Mouse (Mus musculus) brown adipose tissue, adult 24 weeks (tissue): ENCODE data around the gene Nxf3. TPM values are rescaled to one million over a fixed set of nuclear protein-coding genes. Genes with fewer than 3 reads are reported as not detected.
"Not testable (repeated sequence)": the region's sequence is repeated elsewhere in the genome, so short reads cannot be mapped to it uniquely, and the experiment has no call there.

Source experiments
- H3K27ac ChIP-seq: fragments of 200-500 bp; replicated peaks from 2 replicates; pipeline ENCODE4 v1.5.1; 2012; ENCODE audit warnings: low read depth, mild to moderate bottlenecking, low read length
- H3K4me1 ChIP-seq: fragments of 200-500 bp; 2 replicates; pipeline ENCODE4 v1.6.1; 2012; ENCODE audit warnings: low read length, mixed read lengths; ENCODE audit not compliant: control insufficient read depth, insufficient read depth, insufficient read length
- H3K4me3 ChIP-seq: fragments of 200-500 bp; 2 replicates; pipeline ENCODE4 v1.5.1; 2012; ENCODE audit warnings: low read depth, mild to moderate bottlenecking, low read length, moderate library complexity; ENCODE audit not compliant: insufficient read depth
- polyA plus RNA-seq: library from polyadenylated mRNA; stranded (reverse); fragments of >200 nt; gene quantifications from 2 replicates; pipeline ENCODE4 v1.2.4, GENCODE M21; 2012; ENCODE audit not compliant: missing spikeins, insufficient read depth, insufficient read length

Gene Nxf3
- polyA plus RNA-seq, 1 experiment = not detected

- Histone ChIP-seq H3K4me3 (no peak overlapping the region), H3K27ac (peak overlapping the region; percentile 89; the same call in 1 of the 2 replicates), H3K4me1 (no peaks in the 10 kb centered on the region)
Observed at GRCm38 (mm10) chrX:136043726-136044125, 41.3 kb downstream of the Nxf3 start.

DNA sequence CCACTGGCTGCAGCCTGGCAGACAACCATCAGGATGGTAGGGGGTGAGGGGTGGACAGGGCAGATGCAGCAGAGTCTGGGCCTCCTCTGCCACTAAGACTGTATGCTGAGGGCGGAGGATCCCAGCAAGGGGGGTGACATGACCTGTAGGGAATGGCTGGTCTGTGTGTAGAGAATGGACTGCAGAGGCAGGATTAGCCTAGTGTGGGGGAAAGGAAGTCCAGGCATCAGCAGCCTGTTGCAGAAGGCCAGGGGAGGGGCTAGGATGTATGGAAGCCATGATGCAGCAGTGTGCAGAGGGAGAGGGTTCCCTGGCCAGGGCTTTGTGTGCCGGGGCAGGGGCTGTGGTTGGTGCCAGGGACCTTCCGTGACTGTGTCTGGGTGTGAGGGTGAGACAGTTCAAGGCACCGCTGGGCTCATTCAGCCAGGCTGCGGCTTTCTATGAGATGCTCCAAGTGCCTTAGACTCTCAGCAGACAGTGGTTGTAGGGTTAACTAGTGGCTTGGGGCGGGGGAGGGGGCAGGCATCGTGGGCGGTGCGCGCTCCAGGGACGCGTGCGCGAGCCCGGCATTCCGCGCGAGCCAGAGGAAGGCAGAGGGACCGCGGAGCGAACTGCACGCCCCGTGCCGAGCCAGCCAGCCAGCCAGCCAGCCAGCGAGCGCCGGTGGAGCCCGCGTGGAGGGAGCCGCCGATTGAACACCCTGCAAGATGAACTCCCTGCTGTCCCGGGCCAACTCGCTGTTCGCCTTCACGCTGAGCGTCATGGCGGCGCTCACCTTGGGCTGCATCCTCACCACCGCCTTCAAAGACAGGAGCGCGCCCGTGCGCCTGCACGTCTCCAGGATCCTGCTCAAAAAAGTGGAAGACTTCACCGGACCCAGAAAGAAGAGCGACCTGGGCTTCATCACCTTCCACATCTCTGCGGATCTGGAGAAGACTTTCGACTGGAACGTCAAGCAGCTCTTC, 52.0 kb downstream of the Nxf3 start, which contains the start of gene Arxes1:
TSS of gene Arxes1 (plus strand) at position 569 of the 965 bp plus-strand sequence.
- H3K27ac ChIP-seq, H3K4me1 ChIP-seq: not testable (repeated sequence)
- peak within 1 kb of the TSS; percentile 42 for H3K4me3 ChIP-seq

DNA sequence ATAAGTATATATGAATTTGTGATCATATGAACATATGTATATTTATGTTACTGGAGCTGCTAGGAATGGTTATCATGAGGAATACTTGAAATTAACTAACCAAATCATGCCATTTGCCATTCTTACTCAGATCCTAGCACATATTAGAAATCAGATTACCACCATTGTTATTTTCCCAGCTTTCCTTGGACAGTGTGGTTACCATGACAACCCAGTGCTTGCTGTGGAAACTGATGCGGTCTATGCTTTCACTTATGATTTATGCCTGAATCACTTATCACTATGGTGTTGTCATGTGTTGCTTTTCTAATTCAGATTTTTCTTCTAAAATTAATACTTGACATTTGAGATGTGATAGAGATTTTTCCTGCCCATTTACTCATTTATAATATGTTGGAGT, 54.7 kb downstream of the Nxf3 start:
- no peak overlapping the region for H3K4me3 ChIP-seq
- H3K4me1 ChIP-seq = no peaks in the 10 kb centered on the region
- H3K27ac ChIP-seq = no peak overlapping the region

Other genes starting within 250 kb of the Nxf3 start
- gene Gprasp2, start 246.2 kb downstream of the Nxf3 start, polyA plus RNA-seq = not detected in 2 replicates
- gene Arxes2, start 91.4 kb downstream of the Nxf3 start, polyA plus RNA-seq = 67.1 and 105 TPM in 2 replicates
- 24.0 and 26.8 TPM in 2 replicates for gene Arxes1, start 51.9 kb downstream of the Nxf3 start, polyA plus RNA-seq
- not detected in 2 replicates for gene Bex2, start 17.0 kb downstream of the Nxf3 start, polyA plus RNA-seq
- gene Bex4, start 53.7 kb upstream of the Nxf3 start, polyA plus RNA-seq = not detected in 2 replicates
- gene Tceal8, start 87.1 kb upstream of the Nxf3 start, polyA plus RNA-seq = 36.9 and 44.8 TPM in 2 replicates
- gene Tceal5, start 118.6 kb upstream of the Nxf3 start, polyA plus RNA-seq = 1.3 TPM in 1 of 2 replicates, not detected in the other
- gene Tceal7, start 129.5 kb upstream of the Nxf3 start, polyA plus RNA-seq = 1.2 and 1.6 TPM in 2 replicates
- not detected in 2 replicates for gene Bex1, start 130.3 kb upstream of the Nxf3 start, polyA plus RNA-seq
- 34.5 and 40.6 TPM in 2 replicates for gene Tceal9, start 159.8 kb upstream of the Nxf3 start, polyA plus RNA-seq
- gene Bex3, start 185.0 kb upstream of the Nxf3 start, polyA plus RNA-seq = 3.4 and 4.5 TPM in 2 replicates